Mouse (Mus musculus): ENCODE measurements around the gene Cdkl1. TPM values are rescaled to one million over a fixed set of nuclear protein-coding genes. Genes with fewer than 3 reads are reported as not detected.

Cdkl1 gene
- polyA plus RNA-seq, 1 experiment from 2014 or later, result 0.92 TPM

- no peaks in the 10 kb centered on the region for H3K4me1 ChIP-seq (replicated peaks; ENCODE audit: control insufficient read depth, insufficient read depth, low read length)
- peak overlapping the region; percentile 91 for H3K4me2 ChIP-seq (ENCODE audit: low read length)
- no peaks in the 10 kb centered on the region for H3K9me3 ChIP-seq (ENCODE audit: control insufficient read depth, low read length)
- peak overlapping the region; percentile 8 for H3K9ac ChIP-seq (ENCODE audit: low read length)
- H3K36me3 ChIP-seq (ENCODE audit: control insufficient read depth, insufficient read depth, low read length), result no peaks in the 10 kb centered on the region
- peak; percentile 49; the same call in 1 of the 2 replicates for ATAC-seq (replicated peaks; ENCODE audit: low FRiP score, low TSS enrichment, low read depth)
- 0 out of 2 replicates have a peak, but pooled peaks cover 3% of the 10 kb centered on the region for H3K27me3 ChIP-seq (replicated peaks; ENCODE audit: control insufficient read depth, insufficient read depth, low read length)
- H3K4me3 ChIP-seq (ENCODE audit: low read depth, low read length), result peak overlapping the region; percentile 42
- WGBS, result 38% methylated on average over 27 of the region's 27 CpGs
- H3K27ac ChIP-seq (ENCODE audit: low read depth), result no peak overlapping the region
- no peak for DNase-seq (ENCODE audit: low spot score)
Measured at GRCm38 (mm10) chr12:69789766-69790529, 1.1 kb downstream of the Cdkl1 start.

GRCm38 (mm10) chr12:69788380-69788779 lies 2.7 kb downstream of the Cdkl1 start:
- no peak for DNase-seq (ENCODE audit: low spot score)
- 80% methylated on average over 5 of the region's 5 CpGs for WGBS
- ATAC-seq (replicated peaks; ENCODE audit: low FRiP score, low TSS enrichment, low read depth), result no peak
- Histone ChIP-seq H3K9ac (ENCODE audit: low read length) (no peak overlapping the region), H3K9me3 (ENCODE audit: control insufficient read depth, low read length) (no peaks in the 10 kb centered on the region), H3K27ac (ENCODE audit: low read depth) (no peak overlapping the region), H3K4me2 (ENCODE audit: low read length) (no peak overlapping the region), H3K36me3 (ENCODE audit: control insufficient read depth, insufficient read depth, low read length) (no peaks in the 10 kb centered on the region), H3K27me3 (replicated peaks; ENCODE audit: control insufficient read depth, insufficient read depth, low read length) (0 out of 2 replicates have a peak, but pooled peaks cover 3% of the 10 kb centered on the region), H3K4me3 (ENCODE audit: low read depth, low read length) (no peak overlapping the region), H3K4me1 (replicated peaks; ENCODE audit: control insufficient read depth, insufficient read depth, low read length) (no peaks in the 10 kb centered on the region)

- Histone ChIP-seq H3K27ac (ENCODE audit: low read depth) (no peak overlapping the region), H3K36me3 (ENCODE audit: control insufficient read depth, insufficient read depth, low read length) (no peaks in the 10 kb centered on the region), H3K4me1 (replicated peaks; ENCODE audit: control insufficient read depth, insufficient read depth, low read length) (0 out of 2 replicates have a peak, but pooled peaks cover 4% of the 10 kb centered on the region), H3K9me3 (ENCODE audit: control insufficient read depth, low read length) (no peaks in the 10 kb centered on the region), H3K27me3 (replicated peaks; ENCODE audit: control insufficient read depth, insufficient read depth, low read length) (0 out of 2 replicates have a peak, but pooled peaks cover 3% of the 10 kb centered on the region), H3K4me2 (ENCODE audit: low read length) (no peak overlapping the region), H3K4me3 (ENCODE audit: low read depth, low read length) (no peak overlapping the region), H3K9ac (ENCODE audit: low read length) (no peak overlapping the region)
- WGBS, result 80% methylated on average over 9 of the region's 9 CpGs
- ATAC-seq (replicated peaks; ENCODE audit: low FRiP score, low TSS enrichment, low read depth) (no peak), DNase-seq (ENCODE audit: low spot score) (no peak)
Measured at GRCm38 (mm10) chr12:69785471-69785870, 5.6 kb downstream of the Cdkl1 start.

- H3K9me3 ChIP-seq (ENCODE audit: control insufficient read depth, low read length), result no peaks in the 10 kb centered on the region
- no peak overlapping the region for H3K4me3 ChIP-seq (ENCODE audit: low read depth, low read length)
- ATAC-seq (replicated peaks; ENCODE audit: low FRiP score, low TSS enrichment, low read depth), result no peak
- H3K27ac ChIP-seq (ENCODE audit: low read depth), result no peak overlapping the region
- WGBS, result 42% methylated on average over 6 of the region's 6 CpGs
- H3K36me3 ChIP-seq (ENCODE audit: control insufficient read depth, insufficient read depth, low read length), result no peaks in the 10 kb centered on the region
- no peak for DNase-seq (ENCODE audit: low spot score)
- no peak overlapping the region for H3K9ac ChIP-seq (ENCODE audit: low read length)
- H3K4me2 ChIP-seq (ENCODE audit: low read length), result no peak overlapping the region
- 0 out of 2 replicates have a peak, but pooled peaks cover 4% of the 10 kb centered on the region for H3K4me1 ChIP-seq (replicated peaks; ENCODE audit: control insufficient read depth, insufficient read depth, low read length)
- H3K27me3 ChIP-seq (replicated peaks; ENCODE audit: control insufficient read depth, insufficient read depth, low read length), result no peaks in the 10 kb centered on the region
Measured at GRCm38 (mm10) chr12:69783247-69784025, 7.6 kb downstream of the Cdkl1 start.

GRCm38 (mm10) chr12:69781935-69782650 lies 9.0 kb downstream of the Cdkl1 start:
- no peaks in the 10 kb centered on the region for H3K27me3 ChIP-seq (replicated peaks; ENCODE audit: control insufficient read depth, insufficient read depth, low read length)
- no peak overlapping the region for H3K27ac ChIP-seq (ENCODE audit: low read depth)
- no peaks in the 10 kb centered on the region for H3K9me3 ChIP-seq (ENCODE audit: control insufficient read depth, low read length)
- 0 out of 2 replicates have a peak, but pooled peaks cover 5% of the 10 kb centered on the region for H3K4me1 ChIP-seq (replicated peaks; ENCODE audit: control insufficient read depth, insufficient read depth, low read length)
- no peak overlapping the region for H3K9ac ChIP-seq (ENCODE audit: low read length)
- DNase-seq (ENCODE audit: low spot score) (no peak), ATAC-seq (replicated peaks; ENCODE audit: low FRiP score, low TSS enrichment, low read depth) (no peak)
- no peak overlapping the region for H3K4me2 ChIP-seq (ENCODE audit: low read length)
- 75% methylated on average over 10 of the region's 10 CpGs for WGBS
- H3K4me3 ChIP-seq (ENCODE audit: low read depth, low read length), result no peak overlapping the region
- no peaks in the 10 kb centered on the region for H3K36me3 ChIP-seq (ENCODE audit: control insufficient read depth, insufficient read depth, low read length)

GRCm38 (mm10) chr12:69781480-69781879 lies 9.6 kb downstream of the Cdkl1 start:
- Histone ChIP-seq H3K27ac (ENCODE audit: low read depth) (no peak overlapping the region), H3K4me2 (ENCODE audit: low read length) (no peak overlapping the region), H3K9ac (ENCODE audit: low read length) (no peak overlapping the region), H3K27me3 (replicated peaks; ENCODE audit: control insufficient read depth, insufficient read depth, low read length) (no peaks in the 10 kb centered on the region), H3K9me3 (ENCODE audit: control insufficient read depth, low read length) (no peaks in the 10 kb centered on the region), H3K4me1 (replicated peaks; ENCODE audit: control insufficient read depth, insufficient read depth, low read length) (0 out of 2 replicates have a peak, but pooled peaks cover 8% of the 10 kb centered on the region), H3K36me3 (ENCODE audit: control insufficient read depth, insufficient read depth, low read length) (no peaks in the 10 kb centered on the region), H3K4me3 (ENCODE audit: low read depth, low read length) (no peak overlapping the region)
- ATAC-seq (replicated peaks; ENCODE audit: low FRiP score, low TSS enrichment, low read depth) (no peak), DNase-seq (ENCODE audit: low spot score) (no peak)
- WGBS, result 78% methylated on average over 8 of the region's 8 CpGs

- Histone ChIP-seq H3K27ac (ENCODE audit: low read depth) (no peak overlapping the region), H3K4me1 (replicated peaks; ENCODE audit: control insufficient read depth, insufficient read depth, low read length) (0 out of 2 replicates have a peak, but pooled peaks cover 8% of the 10 kb centered on the region), H3K27me3 (replicated peaks; ENCODE audit: control insufficient read depth, insufficient read depth, low read length) (no peaks in the 10 kb centered on the region), H3K9ac (ENCODE audit: low read length) (no peak overlapping the region), H3K9me3 (ENCODE audit: control insufficient read depth, low read length) (no peaks in the 10 kb centered on the region), H3K36me3 (ENCODE audit: control insufficient read depth, insufficient read depth, low read length) (no peaks in the 10 kb centered on the region), H3K4me2 (ENCODE audit: low read length) (no peak overlapping the region), H3K4me3 (ENCODE audit: low read depth, low read length) (no peak overlapping the region)
- WGBS, result 67% methylated on average over 2 of the region's 2 CpGs
- ATAC-seq (replicated peaks; ENCODE audit: low FRiP score, low TSS enrichment, low read depth), result no peak
- DNase-seq (ENCODE audit: low spot score), result no peak
Measured at GRCm38 (mm10) chr12:69777957-69778356, 13.1 kb downstream of the Cdkl1 start.

- 78% methylated on average over 6 of the region's 6 CpGs for WGBS
- H3K9ac ChIP-seq (ENCODE audit: low read length), result no peak overlapping the region
- no peak overlapping the region for H3K4me2 ChIP-seq (ENCODE audit: low read length)
- no peak for DNase-seq (ENCODE audit: low spot score)
- no peaks in the 10 kb centered on the region for H3K36me3 ChIP-seq (ENCODE audit: control insufficient read depth, insufficient read depth, low read length)
- 0 out of 2 replicates have a peak, but pooled peaks cover 8% of the 10 kb centered on the region for H3K4me1 ChIP-seq (replicated peaks; ENCODE audit: control insufficient read depth, insufficient read depth, low read length)
- H3K27ac ChIP-seq (ENCODE audit: low read depth), result no peak overlapping the region
- H3K9me3 ChIP-seq (ENCODE audit: control insufficient read depth, low read length), result no peaks in the 10 kb centered on the region
- H3K27me3 ChIP-seq (replicated peaks; ENCODE audit: control insufficient read depth, insufficient read depth, low read length), result no peaks in the 10 kb centered on the region
- H3K4me3 ChIP-seq (ENCODE audit: low read depth, low read length), result no peak overlapping the region
- ATAC-seq (replicated peaks; ENCODE audit: low FRiP score, low TSS enrichment, low read depth), result no peak
Measured at GRCm38 (mm10) chr12:69777341-69777730, 13.7 kb downstream of the Cdkl1 start.

Data from intestine, embryonic 14.5 days (tissue).